Mouse (Mus musculus) c-Kit-positive CD71-negative TER-119-negative erythroid progenitor cells, embryonic 14.5 days (primary cell): ENCODE results near the gene Sec14l3.

Source experiments
- DNase-seq: peaks from one replicate; pipeline ENCODE4 v3.0.0-alpha.2; 2013; ENCODE audit warnings: low read depth

Gene Sec14l3

DNA sequence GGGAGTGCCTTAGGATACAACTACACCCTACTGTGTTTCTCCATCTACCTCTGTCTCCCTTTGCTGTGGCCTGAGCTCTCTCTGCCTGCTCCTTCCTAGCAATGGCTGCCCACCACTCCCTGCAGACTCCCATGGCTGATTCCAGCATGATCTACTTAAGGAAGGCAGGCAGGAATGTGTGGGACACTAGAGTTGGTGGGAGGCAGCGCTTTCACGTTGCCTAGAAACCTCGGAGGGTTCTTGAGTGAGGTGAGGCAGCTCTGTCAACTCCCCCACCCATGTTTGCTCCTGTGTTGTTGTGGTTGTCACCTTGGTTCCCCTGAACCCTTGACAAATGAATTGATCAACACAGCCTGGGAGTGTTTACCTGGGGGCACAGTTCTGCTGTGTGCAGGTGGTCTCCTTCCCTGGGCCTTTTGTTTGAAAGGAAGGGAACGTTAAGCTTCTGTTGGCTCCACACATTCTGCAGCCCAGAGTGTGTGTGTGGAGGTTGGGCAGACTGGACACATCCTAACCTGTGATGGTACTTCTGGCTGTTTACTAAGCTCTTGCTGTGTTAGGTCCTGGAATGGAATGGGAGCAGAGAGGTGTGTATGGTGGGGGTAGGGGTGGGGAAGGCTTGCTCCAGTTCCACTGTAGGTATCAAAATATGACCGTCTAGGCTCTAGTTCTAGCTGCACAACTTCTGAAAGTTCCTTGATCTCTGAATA is 3.6 kb upstream of the Sec14l3 start:
- DNase-seq: no peak

DNA sequence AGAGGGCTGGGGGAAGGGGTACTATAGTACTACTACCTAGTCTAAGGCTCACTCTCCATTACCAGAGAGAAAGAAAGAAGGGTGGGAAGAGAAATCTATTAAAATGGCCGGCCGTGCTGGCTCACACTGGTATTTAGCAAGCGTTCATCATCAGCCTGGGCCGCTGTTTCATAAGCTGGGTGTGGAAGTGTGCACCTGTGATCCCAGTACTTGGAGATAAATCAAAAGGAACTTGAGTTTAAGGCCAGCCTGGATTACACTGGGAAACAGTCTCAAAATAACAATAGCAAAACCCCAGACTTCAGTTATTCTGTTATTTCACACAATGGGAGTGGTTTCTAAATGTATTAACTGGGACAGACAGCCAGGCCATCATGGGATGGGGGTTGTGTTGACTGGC is 2.1 kb upstream of the Sec14l3 start:
- DNase-seq: no peak

DNA sequence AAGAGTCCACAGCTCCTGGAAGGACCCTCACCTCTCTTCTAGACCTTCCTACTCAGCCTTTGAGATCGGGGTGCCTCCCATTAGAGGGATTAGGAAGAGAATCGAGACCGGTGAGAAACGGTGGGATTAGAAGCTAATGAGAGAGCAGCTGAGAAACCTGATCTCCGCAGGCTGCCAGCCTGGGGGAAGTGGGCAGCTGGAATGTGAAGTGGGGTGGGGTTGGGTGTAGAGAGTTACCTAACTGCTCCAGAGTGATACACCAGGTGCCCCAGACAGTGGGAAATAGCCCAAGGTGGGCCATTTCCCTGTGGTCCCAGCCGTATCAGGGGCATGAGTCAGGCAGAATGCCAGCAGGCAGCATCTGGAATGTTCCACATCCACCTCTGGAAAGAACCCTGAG is 1.7 kb upstream of the Sec14l3 start:
- no peak for DNase-seq

DNA sequence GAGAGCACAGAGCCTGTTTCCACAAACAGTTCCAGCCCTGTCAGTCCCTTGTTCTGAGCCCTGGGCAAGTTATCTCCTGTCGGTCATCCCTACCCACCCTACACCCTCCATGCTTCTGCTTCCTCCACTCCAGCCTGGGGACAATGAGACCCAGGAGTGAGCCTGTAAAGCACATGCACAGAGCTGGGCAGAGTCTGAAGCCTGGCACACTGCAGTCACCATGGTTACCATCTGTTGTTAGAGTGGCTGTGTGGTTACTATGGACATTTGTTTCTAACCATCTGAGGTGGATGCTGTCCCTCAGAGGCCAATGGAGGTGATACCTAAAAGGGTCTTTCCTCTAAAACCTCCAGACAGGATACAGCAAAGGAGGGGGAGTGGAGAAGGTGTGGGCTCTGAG is 5.0 kb downstream of the Sec14l3 start:
- no peak for DNase-seq

DNA sequence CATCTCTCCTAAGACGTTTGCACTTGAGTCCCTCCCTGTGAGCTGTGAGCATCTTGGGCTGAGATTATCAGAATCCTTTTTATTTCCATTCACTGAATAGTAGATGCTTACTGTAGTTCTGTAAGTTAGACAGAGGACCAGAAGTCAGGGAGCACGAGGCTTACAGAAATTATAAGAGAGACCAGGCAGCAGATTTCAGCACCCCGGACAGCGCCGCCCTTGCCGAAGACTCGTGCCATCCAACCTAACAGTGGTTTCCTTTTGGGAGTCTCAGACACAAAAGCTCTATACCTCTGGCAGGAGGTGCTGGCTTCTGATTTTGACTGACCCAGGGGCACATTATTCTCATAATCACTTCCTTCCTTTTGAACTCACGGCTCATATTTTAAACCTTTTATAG is 12.0 kb downstream of the Sec14l3 start:
- peak; percentile 64 for DNase-seq

DNA sequence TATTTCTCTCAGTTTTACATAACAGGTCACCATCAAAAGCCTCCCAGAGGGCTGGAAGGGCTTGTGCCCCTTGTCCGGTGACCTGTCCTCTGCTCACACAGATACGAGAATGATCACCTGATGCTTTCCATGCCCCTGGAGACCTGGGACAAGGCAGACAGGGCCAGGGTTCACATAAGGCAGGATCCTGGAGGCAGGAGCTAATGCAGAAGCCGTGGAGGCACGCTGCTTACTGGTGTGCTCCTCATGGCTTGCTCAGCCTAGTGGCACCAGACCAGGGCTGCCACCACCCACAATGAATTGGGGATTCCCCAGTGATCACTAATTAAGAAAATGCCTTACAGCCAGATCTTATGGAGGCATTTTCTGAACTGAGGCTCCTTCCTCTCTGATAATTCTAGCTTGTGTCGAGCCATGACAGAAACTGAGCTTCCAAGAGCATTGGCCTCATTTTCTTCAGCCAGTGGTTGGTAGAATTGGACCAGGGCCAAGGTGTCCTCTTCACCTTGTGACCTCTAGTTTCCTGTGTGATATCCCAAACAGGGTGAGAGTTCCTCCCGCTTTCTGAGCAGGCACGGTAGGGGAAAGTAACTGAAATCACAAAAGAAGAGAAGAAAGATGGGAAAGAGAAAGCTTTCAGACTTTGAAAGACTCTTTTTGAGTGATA is 13.8 kb downstream of the Sec14l3 start:
- DNase-seq: no peak

DNA sequence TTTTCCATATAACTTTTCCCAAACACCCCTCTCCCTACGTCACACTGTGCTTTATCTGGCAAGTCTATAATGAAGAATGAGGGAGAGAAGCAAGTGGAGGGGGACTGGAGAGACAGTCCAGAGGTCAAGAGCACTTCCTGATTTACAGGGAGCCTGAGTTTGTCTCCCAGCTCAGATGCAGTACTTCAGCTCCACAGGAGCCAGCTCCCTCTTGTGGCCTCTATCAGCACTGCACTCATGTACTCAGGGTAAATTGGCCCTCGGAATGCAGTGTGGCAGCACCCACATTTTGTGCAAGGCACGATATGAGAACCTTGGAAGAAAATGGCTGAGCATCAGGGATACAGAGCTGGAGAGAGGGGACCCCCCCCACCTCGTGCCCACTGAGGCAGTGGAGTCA is 15.6 kb downstream of the Sec14l3 start:
- DNase-seq: peak; percentile 65

DNA sequence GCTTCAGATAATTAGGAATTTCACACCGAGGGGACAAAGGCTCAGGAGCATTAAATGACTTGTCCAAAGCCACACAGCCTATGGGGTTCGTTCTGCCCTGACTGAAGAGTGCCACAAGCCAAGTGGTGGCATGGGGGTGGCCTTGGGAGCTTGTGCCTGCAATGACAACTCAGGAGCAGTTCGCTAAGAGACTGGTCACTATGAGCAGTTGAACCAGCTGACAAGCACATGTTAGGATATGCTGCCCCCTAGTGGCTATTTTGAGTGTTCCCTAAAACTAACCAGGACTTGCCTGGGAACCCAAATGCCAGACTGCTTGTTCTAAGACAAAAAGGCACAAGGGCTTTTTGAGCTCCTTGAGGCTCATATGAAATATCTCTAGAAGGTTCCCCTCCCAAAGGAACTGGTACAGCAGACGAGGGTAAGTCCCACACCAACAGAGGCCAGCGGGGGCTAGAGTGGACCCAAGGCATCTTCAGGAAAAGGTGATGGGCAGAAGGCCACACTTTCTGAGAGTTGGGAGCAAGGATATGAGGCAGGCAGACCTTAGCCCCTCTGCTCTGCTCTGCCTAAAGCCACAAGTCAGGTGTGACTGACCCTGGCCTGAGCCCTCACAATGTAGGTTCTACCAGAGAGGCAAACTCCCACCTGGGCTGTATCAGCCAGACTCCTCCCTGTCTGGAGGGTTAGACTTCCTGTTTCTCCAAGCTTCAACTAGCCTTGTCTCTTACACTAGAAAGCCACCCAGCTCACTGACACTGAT is 18.9 kb downstream of the Sec14l3 start:
- DNase-seq: peak; percentile 55

DNA sequence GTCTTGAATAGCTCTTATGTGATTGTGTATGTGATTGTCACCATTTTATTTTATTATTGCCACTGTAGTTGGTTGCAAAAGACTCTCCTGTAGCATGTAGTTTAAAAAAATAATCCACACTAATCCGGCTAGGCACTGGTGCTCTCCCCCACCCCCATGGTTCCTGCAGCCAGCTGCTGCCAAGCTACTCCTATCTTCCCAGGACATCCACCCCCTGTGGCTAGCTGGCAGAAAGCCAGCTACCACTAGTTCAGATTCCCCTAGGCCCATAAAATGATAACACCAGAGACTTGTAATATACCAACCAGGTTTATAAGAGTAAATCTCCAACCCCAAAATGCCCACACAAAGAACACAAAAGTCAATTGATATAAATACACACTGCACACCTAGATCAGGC is 21.6 kb downstream of the Sec14l3 start:
- no peak for DNase-seq

DNA sequence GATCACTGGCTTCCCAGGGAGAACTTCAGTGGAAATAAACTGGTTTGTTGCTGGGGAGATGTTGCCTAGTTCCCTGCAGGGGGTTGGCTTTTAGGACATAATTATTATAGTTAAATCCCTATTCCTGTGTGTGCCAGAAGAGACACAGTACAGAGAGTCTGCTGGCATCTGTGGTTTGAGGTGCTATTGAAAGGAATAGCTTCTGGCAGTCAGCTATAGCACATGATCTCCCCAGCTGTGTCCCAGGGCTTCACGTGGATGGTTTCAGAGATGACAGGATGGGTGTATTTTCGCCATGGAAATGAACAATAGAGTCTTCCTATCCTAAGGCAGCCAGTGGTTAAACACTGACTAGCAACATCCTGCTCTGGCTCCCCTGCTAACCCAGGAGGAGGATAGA is 22.6 kb downstream of the Sec14l3 start:
- DNase-seq: no peak

DNA sequence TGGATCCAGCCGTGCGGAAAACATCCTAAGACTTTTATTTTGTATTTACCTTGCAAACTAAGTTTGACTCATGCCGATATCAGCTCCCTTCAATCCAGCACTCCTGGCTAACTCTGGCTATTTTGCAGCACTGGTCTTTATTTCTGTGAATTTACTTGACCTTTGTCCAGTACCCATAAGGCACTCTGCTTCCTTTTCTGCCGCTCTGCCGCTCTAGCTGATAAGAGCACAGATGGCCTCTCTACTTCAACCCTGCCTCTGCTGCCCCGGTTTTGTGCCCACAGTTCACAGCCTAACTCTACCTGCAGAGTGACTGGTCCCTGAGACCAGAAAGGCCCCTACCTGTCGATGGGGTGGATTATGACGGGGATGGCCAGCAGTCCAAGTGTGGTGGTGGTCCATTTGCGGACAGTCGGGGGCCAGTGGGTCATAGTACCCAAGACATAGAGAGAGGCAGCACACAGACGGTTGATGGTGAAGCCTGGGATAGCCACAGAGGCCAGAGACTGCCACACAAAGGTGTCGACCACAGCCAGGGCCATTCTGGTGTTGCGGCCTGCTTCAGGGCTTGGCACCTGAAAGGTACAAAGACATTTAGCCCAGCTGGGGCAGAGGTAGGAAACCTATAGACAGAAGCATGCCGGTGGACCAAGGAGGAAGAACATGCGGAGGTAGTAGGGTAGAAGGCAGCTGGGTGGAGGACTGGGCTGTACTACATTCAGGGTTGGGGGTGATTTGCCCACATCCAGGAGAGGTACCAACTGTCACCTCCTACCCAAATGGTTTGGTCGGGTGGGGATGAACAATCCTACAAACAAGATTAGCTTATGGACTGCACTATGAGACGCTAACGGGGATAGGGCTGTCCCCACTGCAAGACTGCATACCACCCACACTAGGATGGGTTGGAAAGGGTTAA is 29.1 kb downstream of the Sec14l3 start:
- DNase-seq: no peak

DNA sequence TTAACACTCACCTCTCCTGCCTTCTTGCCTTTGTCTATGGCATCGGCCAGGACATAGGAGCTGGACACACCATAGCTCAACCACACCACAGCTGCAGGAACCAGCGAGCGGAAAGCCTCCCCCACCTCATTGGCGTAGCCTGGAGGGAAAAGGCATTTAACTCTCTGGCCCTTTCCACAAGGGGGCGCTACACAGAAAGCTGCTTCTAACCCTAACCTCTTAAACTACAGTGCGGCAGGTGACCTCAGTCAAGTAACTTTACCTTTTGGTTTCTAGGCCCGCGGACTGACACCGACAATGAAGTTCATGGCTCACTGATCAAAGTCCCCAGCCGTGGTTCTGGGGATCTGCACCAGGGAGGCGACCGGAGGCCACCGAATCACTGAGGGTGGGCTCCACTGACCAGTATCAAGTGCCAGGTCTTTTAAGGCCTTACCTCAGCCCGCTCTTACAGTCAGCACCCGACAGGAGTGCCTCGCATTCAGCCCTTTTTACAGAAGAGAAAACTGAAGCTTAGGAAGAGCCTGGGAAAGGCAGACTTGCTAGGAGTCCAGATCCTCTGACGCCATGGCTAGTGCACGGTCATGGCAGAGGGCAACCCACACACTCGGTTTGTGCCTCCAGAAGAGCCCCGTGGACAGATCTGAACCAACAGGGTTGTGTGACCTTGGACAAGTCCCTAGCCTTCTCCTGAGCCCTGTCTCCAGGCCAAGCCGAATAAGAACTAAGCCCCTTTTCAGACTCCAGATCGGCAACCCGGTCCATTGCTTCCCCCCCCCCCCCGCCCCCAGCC is 29.9 kb downstream of the Sec14l3 start:
- peak; percentile 84 for DNase-seq

DNA sequence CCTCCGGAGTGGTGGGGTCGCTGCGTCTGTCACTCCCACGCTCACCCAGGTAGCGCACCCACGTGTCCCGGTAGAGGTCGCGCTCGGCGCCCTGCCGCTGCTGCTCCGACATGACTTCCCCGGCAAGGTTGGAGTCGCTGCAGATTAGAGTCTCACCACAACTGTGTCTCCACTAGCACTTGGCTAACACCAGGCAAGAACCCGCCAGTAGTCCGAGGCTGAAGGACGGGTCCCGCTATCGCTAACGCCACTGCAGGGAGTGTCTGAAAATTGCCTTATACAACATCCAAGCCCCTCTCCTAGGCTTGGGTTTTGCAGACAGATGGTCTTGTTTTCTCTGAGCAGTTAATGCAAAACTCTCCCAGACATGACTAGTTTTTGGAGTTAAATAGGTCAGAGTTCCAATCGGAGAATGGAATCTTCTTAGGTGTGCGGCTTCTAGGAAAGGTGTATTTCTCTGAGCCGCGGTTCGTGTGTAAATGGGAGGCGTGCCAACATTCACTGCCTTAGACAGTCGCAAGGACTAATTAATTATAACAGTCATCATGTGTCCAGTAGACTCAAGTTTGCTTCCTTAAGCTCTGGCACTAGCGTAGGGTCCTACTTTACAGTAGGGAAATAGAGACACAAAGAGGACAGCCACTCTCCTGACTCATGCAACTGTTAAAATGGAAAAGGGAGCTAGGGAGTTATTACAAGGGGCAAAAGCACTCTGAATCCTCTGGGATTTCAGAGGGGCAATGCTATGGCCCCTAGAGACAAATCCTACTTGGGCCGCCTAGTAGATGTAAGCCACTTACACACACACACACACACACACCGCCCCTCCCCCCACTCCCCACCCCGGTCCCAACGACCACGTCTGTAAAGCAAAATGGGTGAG is 30.8 kb downstream of the Sec14l3 start, which contains the start of gene Mtfp1:
TSS of gene Mtfp1 (minus strand) at position 275 of the 883 bp plus-strand sequence.
- peak; percentile 41 for DNase-seq

DNA sequence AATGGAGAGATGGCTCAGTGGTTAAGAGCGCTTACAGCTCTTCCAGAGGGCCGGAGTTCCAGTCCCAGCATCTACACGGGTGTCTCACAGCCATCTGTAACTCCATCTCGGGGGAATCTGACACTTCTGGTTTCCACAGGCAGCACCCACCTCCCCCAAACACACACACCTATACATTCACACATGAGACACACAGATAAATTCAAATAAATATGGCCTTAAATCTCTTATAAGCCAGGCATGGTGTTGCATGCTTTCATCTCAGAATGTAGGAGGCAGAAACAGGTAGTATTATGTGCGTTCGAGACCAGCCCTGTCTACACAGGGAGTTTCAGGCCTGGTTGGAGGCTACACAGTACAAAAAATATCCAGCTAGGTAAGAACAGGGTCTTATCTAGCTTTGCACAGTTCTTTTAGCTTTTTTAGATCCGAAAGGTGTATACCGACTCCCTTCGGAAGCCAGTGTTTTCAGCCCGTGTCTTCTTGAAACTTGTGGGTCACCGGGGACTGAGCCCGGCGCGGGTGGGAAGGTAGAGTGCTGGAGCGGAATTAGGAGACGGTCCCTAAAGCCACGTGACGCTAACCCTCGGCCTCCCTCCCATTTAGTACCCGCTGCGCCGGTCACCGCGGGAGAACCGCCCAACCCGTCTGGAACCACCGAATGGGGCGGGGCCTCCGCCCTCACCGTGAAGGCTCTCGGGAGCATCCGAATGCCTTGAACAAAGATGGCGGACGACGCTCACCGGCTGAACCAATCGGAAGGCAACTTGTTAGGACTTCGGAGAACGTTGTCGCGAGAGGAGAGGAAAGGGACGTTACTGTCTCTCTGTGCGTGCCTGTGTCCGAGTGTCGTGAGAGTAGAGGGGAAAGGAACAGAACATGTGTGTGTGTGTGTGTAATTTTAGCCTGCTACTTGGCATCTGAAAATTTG is 31.7 kb downstream of the Sec14l3 start:
- DNase-seq: peak; percentile 98

DNA sequence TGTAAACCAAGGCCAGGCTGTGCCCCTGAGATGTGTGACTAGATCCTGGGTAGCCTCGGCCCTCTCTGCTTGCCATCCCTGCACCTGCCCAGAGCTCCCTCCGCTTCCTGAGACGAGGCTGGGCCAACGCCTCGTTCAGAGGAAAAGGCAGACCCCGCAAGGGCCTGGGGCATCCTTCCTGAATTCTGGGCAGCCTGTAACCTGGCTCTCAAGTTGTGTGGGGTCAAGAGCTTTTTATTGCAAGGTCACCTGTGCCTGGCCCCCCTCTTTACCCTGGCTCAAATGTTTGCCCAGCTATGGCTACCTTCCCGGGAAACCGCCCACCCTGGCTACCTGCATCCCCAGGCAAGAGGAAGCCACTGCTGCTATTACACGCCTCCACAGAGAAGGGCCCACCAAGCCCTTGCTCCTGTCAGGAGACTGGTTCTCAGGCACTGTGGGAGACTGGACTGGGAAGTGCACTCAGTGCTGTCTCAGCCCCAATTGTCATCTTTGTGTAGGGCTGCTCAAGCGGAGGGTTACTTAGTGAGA is 32.5 kb downstream of the Sec14l3 start:
- no peak for DNase-seq

DNA sequence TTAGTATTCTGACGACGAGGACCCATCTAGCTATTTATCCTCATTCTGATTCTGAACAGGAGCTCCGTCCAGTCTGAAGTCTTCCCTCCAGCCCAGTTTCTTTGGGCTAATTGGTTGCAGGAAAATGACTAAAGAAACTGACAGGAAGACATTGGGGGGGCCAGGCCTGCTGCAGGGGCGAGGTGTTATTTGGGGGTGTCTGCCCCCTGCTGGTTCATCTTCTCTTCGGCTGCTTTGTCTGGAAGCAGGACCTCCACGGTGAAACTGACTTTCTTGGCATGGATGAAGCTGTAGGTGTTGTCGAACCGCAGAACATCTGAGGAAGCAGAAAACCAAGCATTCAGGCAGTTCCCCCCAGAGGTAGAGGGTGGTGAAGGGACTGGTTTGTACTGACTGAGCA is 33.5 kb downstream of the Sec14l3 start:
- DNase-seq: no peak

DNA sequence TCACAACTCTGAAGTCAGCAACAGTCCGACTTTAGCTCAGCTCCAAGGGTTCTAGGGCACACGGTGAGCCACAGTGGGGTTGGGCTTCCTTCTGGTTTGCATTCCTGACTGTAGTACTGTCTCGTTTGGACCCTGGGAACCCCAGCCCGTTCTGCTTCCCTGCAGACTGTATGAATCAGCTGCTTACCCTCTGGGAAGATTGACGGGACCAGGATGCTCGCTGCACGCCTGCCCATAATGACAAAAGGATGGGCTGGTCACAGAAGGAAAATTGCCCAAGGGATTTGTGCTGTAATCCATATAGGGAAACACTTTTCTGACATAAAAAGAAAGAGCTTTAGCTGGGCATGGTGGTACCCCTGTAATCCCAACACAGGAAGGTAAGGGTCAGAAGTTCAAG is 34.2 kb downstream of the Sec14l3 start:
- no peak for DNase-seq

DNA sequence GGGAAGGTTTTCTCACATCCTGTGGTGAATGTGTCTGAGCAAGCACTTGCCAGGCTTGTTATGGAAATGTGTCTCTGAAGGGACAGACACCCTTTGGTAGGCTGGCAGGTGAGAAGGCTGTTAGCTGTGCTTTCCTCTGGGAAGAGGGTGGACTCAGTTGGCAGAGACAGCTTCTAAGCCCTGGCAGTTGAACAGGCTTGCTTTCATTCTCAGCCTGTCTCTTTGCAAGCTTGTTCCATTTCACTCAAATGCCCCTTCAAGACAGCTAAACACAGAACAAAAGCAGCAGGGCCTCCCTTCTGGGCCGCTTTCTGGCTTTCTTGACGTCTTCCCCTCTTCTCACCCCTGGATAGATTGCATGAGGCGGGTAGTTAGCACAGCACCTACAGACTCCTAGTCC is 34.8 kb downstream of the Sec14l3 start:
- no peak for DNase-seq

DNA sequence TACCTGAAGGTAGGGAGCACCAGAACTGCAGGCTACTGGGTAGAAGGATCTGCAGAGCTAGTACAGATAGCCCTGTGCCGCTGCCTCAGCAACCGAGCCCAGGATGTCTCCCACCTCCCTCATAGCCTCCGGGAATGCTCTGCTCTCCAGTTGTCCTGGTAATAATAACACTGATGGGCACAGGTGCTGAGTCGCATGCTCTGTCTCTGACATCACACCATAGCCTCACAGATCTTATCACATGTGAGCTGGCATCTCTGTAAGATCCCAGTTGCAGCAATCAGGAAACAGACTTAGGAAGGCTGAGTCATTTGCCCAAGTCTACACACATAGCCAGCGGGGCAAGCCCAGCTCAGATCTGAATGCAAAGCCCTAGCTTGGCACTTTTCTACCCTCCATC is 37.2 kb downstream of the Sec14l3 start:
- no peak for DNase-seq
